ENCODE assay signal across 18 mouse cellular contexts in genomic region chr7:6816706-6817376, GRCm38 (mm10).
A peak's percentile ranks its signal among the peaks of the same experiment; 100 is the strongest.
DNase-seq lines count a peak whose midpoint lies in the region; ATAC-seq and TF ChIP-seq lines count a peak whose summit lies in the region.
"Had no signal": no experiment of that assay in that cellular context is flagged by ENCODE, and none has a peak within 500 bp of the region (broad histone marks: within the 10 kb centered on the region; RNA-seq: fewer than 3 reads in every experiment).

No protein-coding gene starts in this region.

- H3K36me3 ChIP-seq in hindbrain, embryonic 14.5 days (replicated peaks; ENCODE audit: control insufficient read depth, insufficient read depth): no peaks in the 10 kb centered on the region
- H3K36me3 ChIP-seq in midbrain, postnatal 0 days (ENCODE audit: insufficient read depth, low read length): no peaks in the 10 kb centered on the region
- H3K36me3 ChIP-seq: heart, embryonic 15.5 days; kidney, embryonic 15.5 days had no signal

- ATAC-seq in hindbrain, embryonic 14.5 days (ENCODE audit: low FRiP score): peak; percentile 64
- peak; percentile 79 for ATAC-seq in midbrain, postnatal 0 days (ENCODE audit: low FRiP score)
- ATAC-seq: intestine, embryonic 16.5 days; liver, postnatal 0 days had no signal

- H3K27me3 ChIP-seq in hindbrain, embryonic 14.5 days (ENCODE audit: control insufficient read depth, insufficient read depth, low read length): no peaks in the 10 kb centered on the region
- no peaks in the 10 kb centered on the region for H3K27me3 ChIP-seq in midbrain, postnatal 0 days (ENCODE audit: insufficient read depth, low read length)
- H3K27me3 ChIP-seq: heart, embryonic 15.5 days; kidney, embryonic 15.5 days had no signal

- H3K9ac ChIP-seq in hindbrain, embryonic 14.5 days: no peak overlapping the region
- H3K9ac ChIP-seq in midbrain, postnatal 0 days (replicated peaks; ENCODE audit: low read length, poor library complexity, severe bottlenecking): 0 out of 2 replicates have a peak overlapping the region, but pooled peaks have one; percentile 13
- H3K9ac ChIP-seq: heart, embryonic 15.5 days; kidney, embryonic 15.5 days; liver, postnatal 0 days had no signal

- no peak for TF ChIP-seq CTCF in layer of hippocampus, adult 2 months (conservative IDR thresholded peaks at IDR 0.05)
- TF ChIP-seq CTCF in midbrain, postnatal 0 days (IDR thresholded peaks at IDR 0.05): no peak

- no peak for DNase-seq in layer of hippocampus, adult 2 months (ENCODE audit: low spot score in 2 of 2)
- no peak for DNase-seq in layer of hippocampus, adult 8-10 months (ENCODE audit: low spot score in 2 of 2)
- peak; percentile 37 for DNase-seq in brain, embryonic 18.5 days (ENCODE audit: low read depth, low spot score)
- no peak for DNase-seq in hindbrain, embryonic 14.5 days (ENCODE audit: low spot score)
- DNase-seq in midbrain, postnatal 0 days (ENCODE audit: low spot score): peak; percentile 58
- DNase-seq in ovary, postnatal 10 days (ENCODE audit: low spot score): no peak
- no peak for DNase-seq in heart, adult 8-10 months (ENCODE audit: low spot score)
- DNase-seq: adrenal gland, postnatal 36 days; B cell, adult 2 months; cerebellum, adult 9-10 months; gastrocnemius, postnatal 10 days; heart, adult 18-20 months; heart, postnatal 4 days; liver, postnatal 0 days had no signal

- no peak overlapping the region for H3K4me2 ChIP-seq in hindbrain, embryonic 14.5 days (replicated peaks)
- no peak overlapping the region for H3K4me2 ChIP-seq in midbrain, postnatal 0 days (ENCODE audit: low read depth, low read length, poor library complexity, severe bottlenecking)
- H3K4me2 ChIP-seq: heart, embryonic 15.5 days; kidney, embryonic 15.5 days had no signal

- no peak overlapping the region for H3K4me3 ChIP-seq in layer of hippocampus, adult 2 months
- no peak overlapping the region for H3K4me3 ChIP-seq in hindbrain, embryonic 14.5 days (replicated peaks; ENCODE audit: low read length)
- H3K4me3 ChIP-seq in midbrain, postnatal 0 days (ENCODE audit: low read depth, low read length): no peak overlapping the region
- H3K4me3 ChIP-seq: erythroblast, embryonic 14.5 days; heart, embryonic 15.5 days; kidney, embryonic 15.5 days had no signal

- H3K9me3 ChIP-seq in hindbrain, embryonic 14.5 days (ENCODE audit: control insufficient read depth, low read length): no peaks in the 10 kb centered on the region
- H3K9me3 ChIP-seq in midbrain, postnatal 0 days (ENCODE audit: low read length): no peaks in the 10 kb centered on the region
- H3K9me3 ChIP-seq: heart, embryonic 15.5 days; kidney, embryonic 15.5 days had no signal

- H3K27ac ChIP-seq in layer of hippocampus, adult 2 months: peak overlapping the region; percentile 46; the same call in 1 of the 2 replicates
- peak overlapping the region; percentile 72 for H3K27ac ChIP-seq in hindbrain, embryonic 14.5 days
- H3K27ac ChIP-seq in midbrain, postnatal 0 days (ENCODE audit: low read depth, low read length): peak overlapping the region; percentile 68
- H3K27ac ChIP-seq: heart, embryonic 15.5 days; kidney, embryonic 15.5 days had no signal

- H3K4me1 ChIP-seq in hindbrain, embryonic 14.5 days (replicated peaks; ENCODE audit: control insufficient read depth, insufficient read depth, low read length): peaks cover 25% of the 10 kb centered on the region
- H3K4me1 ChIP-seq in midbrain, postnatal 0 days (ENCODE audit: insufficient read depth, low read length): no peaks in the 10 kb centered on the region
- H3K4me1 ChIP-seq: heart, embryonic 15.5 days; kidney, embryonic 15.5 days had no signal

- WGBS in hindbrain, embryonic 14.5 days: 65% methylated on average over 5 of the region's 5 CpGs
- WGBS in midbrain, postnatal 0 days: 38% methylated on average over 5 of the region's 5 CpGs

Comparison
In these comparisons a context has a peak if more than half of its experiments do, and no peak if none do; other contexts are left out.
1. DNase-seq: peak in brain, embryonic 18.5 days (single experiment) and midbrain, postnatal 0 days (single experiment); none in layer of hippocampus, adult 2 months (0 of 2), layer of hippocampus, adult 8-10 months (0 of 2), hindbrain, embryonic 14.5 days (single experiment), ovary, postnatal 10 days (single experiment) and heart, adult 8-10 months (single experiment).
2. Peak in every context shown above with its lines, with median percentiles within 50 percentile points of each other: H3K27ac ChIP-seq.